Mouse (Mus musculus) hindbrain, embryonic 13.5 days (tissue): ENCODE results near the gene Zfp652. TPM values are rescaled to one million over a fixed set of nuclear protein-coding genes. Genes with fewer than 3 reads are reported as not detected.
A peak's percentile ranks its signal among the peaks of the same experiment; 100 is the strongest.

Experiments used
- ATAC-seq: fragments of 200-750 bp; cut with Nextera tagmentation; 2 replicates; pipeline ENCODE4 v1.8.0; 2017; ENCODE audit warnings: moderate TSS enrichment; ENCODE audit not compliant: low FRiP score
- H3K27ac ChIP-seq: fragments of 300-500 bp; sonication (generic); 2 replicates; pipeline ENCODE4 v1.5.1; 2015; ENCODE audit warnings: inconsistent platforms, mild to moderate bottlenecking, moderate library complexity
- H3K27me3 ChIP-seq: fragments of 300-500 bp; sonication (generic); 2 replicates; pipeline ENCODE4 v1.6.1; 2015; ENCODE audit warnings: mild to moderate bottlenecking, inconsistent platforms
- H3K36me3 ChIP-seq: fragments of 300-500 bp; sonication (generic); 2 replicates; pipeline ENCODE4 v1.6.1; 2015; ENCODE audit warnings: mild to moderate bottlenecking, inconsistent platforms
- H3K4me1 ChIP-seq: fragments of 300-500 bp; sonication (generic); replicated peaks from 2 replicates; pipeline ENCODE4 v1.6.1; 2015; ENCODE audit warnings: inconsistent platforms
- H3K4me2 ChIP-seq: fragments of 300-500 bp; sonication (generic); 2 replicates; pipeline ENCODE4 v1.6.1; 2015; ENCODE audit warnings: inconsistent platforms, mild to moderate bottlenecking, moderate library complexity
- H3K4me3 ChIP-seq: fragments of 300-500 bp; sonication (generic); 2 replicates; pipeline ENCODE4 v1.5.1; 2015; ENCODE audit warnings: mild to moderate bottlenecking, inconsistent platforms
- H3K9ac ChIP-seq: fragments of 300-500 bp; sonication (generic); 2 replicates; pipeline ENCODE4 v1.6.1; 2015; ENCODE audit warnings: mild to moderate bottlenecking, inconsistent platforms
- H3K9me3 ChIP-seq: fragments of 300-500 bp; sonication (generic); 2 replicates; pipeline ENCODE4 v1.6.1; 2016; ENCODE audit warnings: inconsistent platforms
- WGBS: fragments of 180-500 bp; shearing (Covaris S2); methylation state at CpG from one replicate; pipeline ENCODE4 v1.1.7; 2015; 5-methylcytosine and 5-hydroxymethylcytosine counted together
- polyA plus RNA-seq: library from polyadenylated mRNA; unstranded; fragments of >200 nt; fragmentation: Nextera tagmentation; extraction: Ambion mirVana; gene quantifications from 2 replicates; pipeline ENCODE4 v1.2.1, GENCODE M21; 2015

The Zfp652 gene
- polyA plus RNA-seq, 1 experiment from 2014 or later, result 31.0 TPM

DNA sequence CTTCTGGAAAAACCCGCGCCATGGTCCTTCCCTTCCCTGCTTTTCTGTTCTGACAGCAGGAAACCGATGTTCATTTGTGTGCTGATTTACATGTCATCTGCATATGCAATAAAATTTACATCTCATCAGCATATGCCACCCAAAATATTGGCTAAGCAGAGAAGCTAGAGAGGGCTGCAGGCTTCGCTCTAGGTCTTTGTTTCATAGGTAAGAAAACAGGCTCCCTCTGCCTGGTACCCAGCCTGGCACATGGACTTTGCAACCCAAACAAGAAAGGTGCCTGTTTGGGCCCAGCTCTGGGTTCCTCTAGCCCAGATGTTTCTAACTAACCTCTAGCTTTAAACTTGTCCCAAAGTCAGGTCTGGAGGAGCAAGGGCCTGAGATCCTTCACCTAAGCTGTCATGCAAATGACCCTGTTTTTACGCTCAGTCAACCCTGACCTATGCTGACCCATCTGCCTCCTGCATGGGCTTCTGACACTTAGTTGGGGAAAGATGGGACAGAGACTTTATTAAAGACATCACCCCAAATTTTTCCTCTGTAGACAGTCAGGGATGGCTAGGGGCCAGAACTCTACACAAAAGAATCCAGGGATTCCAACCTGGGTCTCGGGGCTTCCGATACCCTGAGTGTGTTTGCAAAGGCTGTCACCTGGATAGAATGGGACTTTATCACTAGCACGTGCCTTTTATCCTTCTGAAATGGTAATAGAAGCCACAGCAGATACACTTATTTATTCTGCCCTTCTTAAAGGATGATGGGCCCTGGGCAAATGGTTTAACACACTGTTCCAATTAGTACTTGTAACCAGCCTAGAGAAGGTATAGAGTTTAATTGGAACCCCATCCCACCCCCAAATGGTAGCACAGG lies 126.8 kb downstream of the Zfp652 start:
- no peak overlapping the region for H3K4me2 ChIP-seq
- ATAC-seq, result no peak
- peaks cover 67% of the 10 kb centered on the region for H3K27me3 ChIP-seq
- H3K9me3 ChIP-seq, result no peaks in the 10 kb centered on the region
- WGBS, result 66% methylated on average over 8 of the region's 8 CpGs
- no peak overlapping the region for H3K27ac ChIP-seq
- no peaks in the 10 kb centered on the region for H3K36me3 ChIP-seq
- H3K9ac ChIP-seq, result no peak overlapping the region
- no peak overlapping the region for H3K4me3 ChIP-seq
- peaks cover 19% of the 10 kb centered on the region for H3K4me1 ChIP-seq

DNA sequence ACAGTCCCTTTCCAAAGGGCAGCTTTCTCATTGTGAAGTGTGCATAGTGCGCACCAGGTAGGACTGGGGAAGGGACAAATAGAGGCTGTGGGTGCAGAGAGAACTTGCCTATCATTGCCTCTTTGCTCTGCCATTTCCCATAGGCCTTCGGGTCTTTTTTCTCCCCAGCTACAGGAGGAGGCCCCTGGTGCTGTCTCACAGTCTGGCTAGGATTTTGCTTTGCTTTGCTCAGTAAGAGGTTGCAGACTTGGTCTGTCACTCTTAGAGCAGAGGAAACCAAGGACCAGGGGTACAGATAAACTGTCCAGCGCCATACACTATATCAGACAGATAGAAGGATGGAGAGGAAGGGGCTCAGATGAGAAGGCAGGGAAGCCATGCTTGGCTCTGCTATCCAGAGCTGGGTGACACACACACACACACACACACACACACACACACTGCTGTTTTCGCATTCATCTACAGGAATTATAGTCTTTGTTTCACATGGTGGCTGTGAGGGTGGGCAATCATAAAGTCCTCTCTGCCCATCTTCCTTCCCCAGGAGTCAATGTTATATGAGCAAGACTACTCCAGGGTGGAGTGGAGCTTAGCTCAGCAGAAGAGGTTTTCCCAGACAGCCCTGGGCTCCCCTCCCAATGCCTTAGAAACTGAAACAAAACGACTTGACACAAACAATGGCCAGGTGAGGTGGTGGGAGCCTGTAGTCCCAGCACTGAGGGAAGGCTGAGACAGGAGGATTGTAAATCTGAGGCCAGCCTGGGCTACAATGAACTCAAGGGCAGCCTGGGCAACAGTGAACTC lies 128.4 kb downstream of the Zfp652 start:
- 83% methylated on average over 5 of the region's 5 CpGs for WGBS
- no peak for ATAC-seq

DNA sequence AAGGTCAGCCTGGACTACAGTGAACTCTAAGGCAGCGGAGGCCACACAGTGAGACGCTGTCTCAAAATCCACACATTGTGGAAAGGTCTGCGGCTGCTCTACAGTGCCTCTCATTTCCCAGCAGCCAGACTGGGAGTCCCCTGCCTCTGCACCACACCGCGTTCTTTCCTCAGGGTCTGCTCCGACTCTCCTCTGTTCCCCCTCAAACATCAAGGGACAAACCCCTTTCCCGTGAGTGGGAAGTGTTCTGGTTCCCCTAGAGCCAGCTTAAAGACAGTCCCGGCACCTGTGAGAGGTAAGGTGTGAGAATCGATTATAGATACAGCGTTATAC lies 129.0 kb downstream of the Zfp652 start:
- ATAC-seq, result no peak
- H3K27me3 ChIP-seq, result peaks cover 45% of the 10 kb centered on the region
- H3K36me3 ChIP-seq, result no peaks in the 10 kb centered on the region
- H3K4me1 ChIP-seq, result peaks cover 14% of the 10 kb centered on the region
- no peak overlapping the region for H3K9ac ChIP-seq
- WGBS, result 63% methylated on average over 10 of the region's 10 CpGs
- H3K27ac ChIP-seq, result 0 out of 2 replicates have a peak overlapping the region, but pooled peaks have one; percentile 30
- H3K4me2 ChIP-seq, result peak overlapping the region; percentile 15; the same call in 1 of the 2 replicates
- H3K4me3 ChIP-seq, result no peak overlapping the region
- no peaks in the 10 kb centered on the region for H3K9me3 ChIP-seq

More for the DNA sequence above, 128.4 kb downstream of the Zfp652 start:
- peaks cover 50% of the 10 kb centered on the region for H3K27me3 ChIP-seq
- peaks cover 16% of the 10 kb centered on the region for H3K4me1 ChIP-seq
- no peak overlapping the region for H3K27ac ChIP-seq
- H3K4me3 ChIP-seq, result no peak overlapping the region
- no peaks in the 10 kb centered on the region for H3K9me3 ChIP-seq
- no peak overlapping the region for H3K9ac ChIP-seq
- no peaks in the 10 kb centered on the region for H3K36me3 ChIP-seq
- peak overlapping the region; percentile 15; the same call in 1 of the 2 replicates for H3K4me2 ChIP-seq

DNA sequence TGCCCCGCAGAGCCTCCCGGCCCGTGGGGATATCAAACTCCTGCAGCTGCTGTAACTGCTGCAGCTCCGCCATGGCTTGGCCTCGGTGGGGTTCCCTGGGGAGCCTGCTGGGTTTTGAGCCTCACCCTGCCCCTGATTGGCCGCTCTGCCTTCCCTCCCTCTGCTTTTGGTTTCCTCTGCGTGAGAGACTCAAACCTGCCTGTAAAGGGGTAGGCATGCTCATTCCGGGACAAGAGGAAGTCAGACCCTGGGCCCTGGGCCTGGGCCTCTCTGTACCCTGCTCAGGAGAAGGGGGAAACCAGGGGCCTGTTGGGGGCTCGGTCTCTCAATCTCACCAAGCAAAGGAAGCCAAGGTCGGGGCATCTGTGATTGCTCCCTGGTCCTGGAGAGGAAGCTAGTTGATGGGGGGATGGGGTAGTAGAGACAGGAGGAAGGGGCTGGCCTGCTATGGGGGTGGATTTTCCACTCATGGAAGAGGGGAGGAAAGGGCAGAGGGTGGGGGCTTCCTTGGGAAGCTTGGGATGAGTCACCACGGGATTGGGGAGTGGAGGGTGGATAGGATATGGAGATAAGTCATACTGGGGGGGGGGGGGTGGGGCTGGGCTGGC lies 129.7 kb downstream of the Zfp652 start, which contains the start of gene Abi3:
Gene Abi3, minus strand, starts transcription at position 403 of the 608 bp plus-strand sequence.
- H3K4me2 ChIP-seq, result peak within 1 kb of the TSS; percentile 15; the same call in 1 of the 2 replicates
- WGBS, result 9% methylated on average over 11 of the region's 11 CpGs
- H3K4me1 ChIP-seq, result peaks cover 7% of the 10 kb centered on the region
- no peaks in the 10 kb centered on the region for H3K36me3 ChIP-seq
- H3K9me3 ChIP-seq, result no peaks in the 10 kb centered on the region
- H3K27ac ChIP-seq, result peak within 1 kb of the TSS; percentile 30; the same call in 1 of the 2 replicates
- H3K4me3 ChIP-seq, result peak within 1 kb of the TSS; percentile 12
- ATAC-seq, result no peak
- peaks cover 38% of the 10 kb centered on the region for H3K27me3 ChIP-seq
- H3K9ac ChIP-seq, result no peak within 1 kb of the TSS; the same call in 1 of the 2 replicates

DNA sequence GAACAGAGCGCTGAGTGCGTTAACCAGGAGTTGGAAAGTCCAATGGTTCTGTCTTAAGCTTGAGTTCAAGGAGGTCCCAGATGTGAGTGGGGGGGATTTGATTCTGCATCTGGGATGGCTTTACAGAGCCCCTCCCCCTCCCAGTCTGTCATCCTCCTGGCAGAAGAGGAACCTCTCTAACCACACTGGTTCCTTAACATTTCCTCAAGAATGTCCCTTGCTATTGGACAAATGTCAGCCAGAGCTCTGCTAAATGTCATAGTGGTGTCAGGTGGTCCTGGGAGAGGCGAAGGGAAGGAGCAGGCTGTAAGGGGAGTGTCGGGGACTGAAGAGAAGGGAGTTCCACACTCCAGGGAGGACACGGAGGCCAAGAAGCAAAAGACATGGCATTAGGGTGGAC lies 130.5 kb downstream of the Zfp652 start:
- Histone ChIP-seq H3K27me3 (peaks cover 30% of the 10 kb centered on the region), H3K4me2 (no peak overlapping the region), H3K36me3 (no peaks in the 10 kb centered on the region), H3K27ac (no peak overlapping the region), H3K9me3 (no peaks in the 10 kb centered on the region), H3K4me3 (no peak overlapping the region), H3K4me1 (peaks cover 5% of the 10 kb centered on the region), H3K9ac (no peak overlapping the region)
- no peak for ATAC-seq
- 78% methylated on average over 5 of the region's 5 CpGs for WGBS

- Histone ChIP-seq H3K27me3 (peaks cover 28% of the 10 kb centered on the region), H3K4me1 (peaks cover 5% of the 10 kb centered on the region), H3K27ac (no peak overlapping the region), H3K4me3 (no peak overlapping the region), H3K9me3 (no peaks in the 10 kb centered on the region), H3K9ac (no peak overlapping the region), H3K36me3 (no peaks in the 10 kb centered on the region), H3K4me2 (no peak overlapping the region)
- ATAC-seq, result no peak
- WGBS, result 64% methylated on average over 6 of the region's 6 CpGs
These were observed 131.0 kb downstream of the Zfp652 start for GRCm38 (mm10) chr11:95843421-95843950.

DNA sequence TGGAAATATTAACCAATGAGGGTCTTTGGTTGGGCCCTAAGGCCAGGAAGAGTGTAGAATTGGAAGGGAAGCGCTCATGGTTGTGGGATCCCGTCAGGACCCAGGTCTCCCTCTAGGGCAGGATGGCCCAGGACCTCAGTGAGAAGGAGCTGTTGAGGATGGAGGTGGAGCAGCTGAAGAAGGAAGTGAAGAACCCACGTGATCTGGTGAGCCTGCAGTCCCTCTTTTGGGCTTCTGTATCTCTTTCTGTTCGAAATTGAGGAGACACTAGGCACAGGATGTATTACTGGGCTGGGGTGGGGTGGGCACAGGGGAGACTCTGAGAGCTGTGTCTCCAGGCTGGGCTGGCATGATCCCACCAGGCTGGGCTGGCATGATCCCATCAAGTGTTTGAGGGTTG lies 132.5 kb downstream of the Zfp652 start:
- ATAC-seq, result no peak
- 69% methylated on average over 4 of the region's 4 CpGs for WGBS
- Histone ChIP-seq H3K4me2 (no peak overlapping the region), H3K9ac (no peak overlapping the region), H3K4me1 (peaks cover 5% of the 10 kb centered on the region), H3K27ac (no peak overlapping the region), H3K4me3 (no peak overlapping the region), H3K9me3 (no peaks in the 10 kb centered on the region), H3K36me3 (no peaks in the 10 kb centered on the region), H3K27me3 (peaks cover 28% of the 10 kb centered on the region)

- WGBS, result 79% methylated on average over 2 of the region's 2 CpGs
- Histone ChIP-seq H3K9ac (no peak overlapping the region), H3K4me3 (no peak overlapping the region), H3K36me3 (no peaks in the 10 kb centered on the region), H3K27me3 (no peaks in the 10 kb centered on the region; the same call in 1 of the 2 replicates), H3K27ac (no peak overlapping the region), H3K4me1 (no peaks in the 10 kb centered on the region), H3K4me2 (no peak overlapping the region), H3K9me3 (no peaks in the 10 kb centered on the region)
- no peak for ATAC-seq
These were observed 138.4 kb downstream of the Zfp652 start for GRCm38 (mm10) chr11:95850898-95851297.

DNA sequence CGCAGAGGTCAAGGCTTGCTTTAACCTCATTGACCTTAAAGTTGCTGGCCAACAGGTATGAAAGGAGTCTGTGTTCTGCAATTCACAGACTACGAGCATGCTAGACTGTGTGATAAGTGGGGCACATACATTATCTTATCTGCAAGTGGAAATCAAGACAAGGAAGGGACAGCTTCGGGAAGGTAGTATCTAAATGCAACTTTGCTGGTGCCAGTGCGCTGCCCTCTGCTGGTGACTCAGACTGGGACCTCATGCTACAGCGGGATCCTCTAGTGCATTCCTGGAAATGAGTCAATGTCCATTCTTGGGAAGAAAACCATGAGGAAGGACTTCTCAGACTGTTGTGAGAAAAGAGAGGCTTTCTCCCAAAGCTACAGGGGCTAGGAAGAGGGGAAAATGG lies 141.2 kb downstream of the Zfp652 start:
- H3K27ac ChIP-seq, result no peak overlapping the region
- no peaks in the 10 kb centered on the region for H3K9me3 ChIP-seq
- no peak overlapping the region for H3K4me2 ChIP-seq
- H3K4me1 ChIP-seq, result peaks cover 10% of the 10 kb centered on the region
- H3K4me3 ChIP-seq, result no peak overlapping the region
- no peak overlapping the region for H3K9ac ChIP-seq
- H3K27me3 ChIP-seq, result no peaks in the 10 kb centered on the region; the same call in 1 of the 2 replicates
- WGBS, result 62% methylated on average over 5 of the region's 5 CpGs
- H3K36me3 ChIP-seq, result no peaks in the 10 kb centered on the region
- no peak for ATAC-seq

DNA sequence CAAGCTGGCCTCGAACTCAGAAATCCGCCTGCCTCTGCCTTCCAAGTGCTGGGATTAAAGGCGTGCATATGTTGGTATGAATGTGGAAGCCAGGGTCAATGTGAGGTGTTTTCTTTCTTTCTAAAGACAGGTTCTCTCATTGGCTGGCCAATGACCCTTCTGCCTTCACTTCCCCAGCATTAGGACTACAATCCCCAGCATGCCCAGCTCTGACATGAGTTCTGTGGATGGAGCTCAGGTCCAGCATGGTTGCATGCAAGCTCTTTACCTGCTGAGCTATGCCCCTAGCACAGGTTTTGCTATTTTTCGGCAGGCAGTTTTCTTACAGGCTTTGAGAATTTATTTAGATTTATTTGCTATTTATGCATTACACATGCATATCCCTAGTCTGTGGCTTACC lies 144.8 kb downstream of the Zfp652 start:
- Histone ChIP-seq H3K27ac (peak overlapping the region; percentile 89; the same call in 1 of the 2 replicates), H3K4me2 (peak overlapping the region; percentile 76), H3K4me3 (peak overlapping the region; percentile 73; the same call in 1 of the 2 replicates), H3K4me1 (peaks cover 17% of the 10 kb centered on the region), H3K9ac (no peak overlapping the region), H3K9me3 (no peaks in the 10 kb centered on the region), H3K36me3 (no peaks in the 10 kb centered on the region), H3K27me3 (no peaks in the 10 kb centered on the region; the same call in 1 of the 2 replicates)
- no peak for ATAC-seq
- 77% methylated on average over 4 of the region's 4 CpGs for WGBS

- H3K4me3 ChIP-seq, result peak overlapping the region; percentile 73
- ATAC-seq, result no peak
- H3K9ac ChIP-seq, result peak overlapping the region; percentile 74
- no peaks in the 10 kb centered on the region for H3K9me3 ChIP-seq
- peak overlapping the region; percentile 89 for H3K27ac ChIP-seq
- H3K36me3 ChIP-seq, result no peaks in the 10 kb centered on the region
- no peaks in the 10 kb centered on the region; the same call in 1 of the 2 replicates for H3K27me3 ChIP-seq
- H3K4me1 ChIP-seq, result peaks cover 17% of the 10 kb centered on the region
- H3K4me2 ChIP-seq, result peak overlapping the region; percentile 76
- 15% methylated on average over 21 of the region's 21 CpGs for WGBS
These were observed 145.4 kb downstream of the Zfp652 start for GRCm38 (mm10) chr11:95857716-95858527.
